Mouse (Mus musculus): ENCODE data around the gene Kncn.

DNA sequence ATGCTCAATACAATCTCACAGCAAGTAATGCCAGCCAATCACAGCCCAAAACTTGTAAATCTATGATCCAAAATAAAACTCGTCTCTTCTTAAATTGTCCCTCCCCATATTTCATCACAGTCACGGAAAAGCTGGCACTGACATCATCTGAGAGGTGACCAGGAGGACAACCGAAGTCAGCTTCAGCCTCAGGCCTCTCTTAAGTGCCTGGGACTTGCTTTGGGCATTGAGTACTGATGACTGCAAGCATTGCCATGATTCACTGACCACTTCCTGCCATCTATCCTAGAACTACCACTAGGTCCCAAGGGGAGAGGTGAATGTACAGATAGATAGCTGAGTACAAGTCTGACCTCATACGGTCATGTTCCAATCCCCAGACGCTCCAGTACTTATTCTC lies 38.5 kb downstream of the Kncn start:
- TF ChIP-seq CTCF (conservative IDR thresholded peaks at IDR 0.05; ENCODE audit: low read length) (no peak), NANOG (IDR thresholded peaks at IDR 0.05; ENCODE audit: borderline replicate concordance, low read length) (no peak), POU5F1 (IDR thresholded peaks at IDR 0.05; ENCODE audit: borderline replicate concordance, low read length) (no peak)
